Mouse (Mus musculus): ENCODE measurements around the gene Rps6ka1. TPM values are rescaled to one million over a fixed set of nuclear protein-coding genes. Genes with fewer than 3 reads are reported as not detected.

Rps6ka1 gene
- total and polyA plus RNA-seq, 2 experiments from 2014 or later: 20.4 to 30.9 TPM

DNA sequence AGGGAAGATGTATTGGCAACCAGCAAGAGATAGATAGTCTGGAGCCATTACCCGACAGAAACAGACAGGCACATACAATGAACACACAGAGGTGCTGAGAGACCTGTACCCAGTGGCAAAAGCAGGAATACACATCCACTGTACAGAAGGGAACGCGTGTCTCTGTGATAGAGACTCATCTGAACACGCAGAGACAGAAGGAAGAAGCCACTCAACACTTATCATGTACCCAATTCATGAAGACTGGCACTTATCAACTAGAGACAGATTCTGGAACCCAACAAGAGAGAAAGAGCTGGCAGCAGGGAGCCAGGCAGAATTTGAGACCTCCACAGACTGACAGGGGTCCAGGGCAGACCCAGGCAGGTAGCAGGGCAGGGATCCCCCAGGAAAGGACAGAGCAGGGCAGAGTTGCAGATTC, 14.2 kb downstream of the Rps6ka1 start:
- Histone ChIP-seq H3K36me3 (ENCODE audit: insufficient read depth, low read length) (peaks cover 7% of the 10 kb centered on the region; the same call in 1 of the 2 replicates), H3K4me2 (ENCODE audit: low read depth, low read length, poor library complexity, severe bottlenecking) (no peak overlapping the region), H3K4me3 (ENCODE audit: low read depth, low read length) (no peak overlapping the region), H3K9me3 (ENCODE audit: low read length) (no peaks in the 10 kb centered on the region), H3K4me1 (ENCODE audit: insufficient read depth, low read length) (no peaks in the 10 kb centered on the region), H3K9ac (replicated peaks; ENCODE audit: low read length, poor library complexity, severe bottlenecking) (no peak overlapping the region), H3K27me3 (ENCODE audit: insufficient read depth, low read length) (no peaks in the 10 kb centered on the region), H3K27ac (ENCODE audit: low read depth, low read length) (no peak overlapping the region)
- ATAC-seq (ENCODE audit: low FRiP score): no peak
- no peak for DNase-seq (ENCODE audit: low spot score)
- WGBS: 88% methylated on average over 4 of the region's 4 CpGs
- no peak for TF ChIP-seq CTCF (IDR thresholded peaks at IDR 0.05)

DNA sequence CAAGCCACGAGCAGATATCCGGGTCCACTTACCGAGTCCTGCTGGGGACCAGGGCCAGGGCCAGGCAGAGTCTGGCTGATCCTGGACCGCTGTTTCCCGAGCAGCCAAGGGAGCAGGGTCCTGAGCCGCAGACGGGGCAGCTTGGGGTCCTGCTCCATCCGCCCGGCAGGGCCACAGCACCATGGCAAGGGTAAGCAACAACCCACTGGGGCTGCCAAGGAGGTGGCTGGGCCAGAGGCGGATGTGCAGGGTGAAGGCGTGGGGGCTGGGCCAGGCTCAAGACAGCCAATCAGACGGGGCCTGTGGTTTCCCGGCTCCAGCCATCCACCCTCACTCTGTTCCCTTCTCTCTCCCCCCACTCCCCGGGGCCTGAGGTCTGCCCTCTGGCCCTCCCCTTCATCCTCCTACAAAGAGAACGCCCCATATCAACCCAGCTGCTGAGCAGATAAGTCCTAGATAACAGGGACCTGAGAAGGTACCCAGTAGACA, 14.7 kb downstream of the Rps6ka1 start:
- no peak for ATAC-seq (ENCODE audit: low FRiP score)
- Histone ChIP-seq H3K9ac (replicated peaks; ENCODE audit: low read length, poor library complexity, severe bottlenecking) (no peak overlapping the region), H3K4me1 (ENCODE audit: insufficient read depth, low read length) (no peaks in the 10 kb centered on the region), H3K4me2 (ENCODE audit: low read depth, low read length, poor library complexity, severe bottlenecking) (no peak overlapping the region), H3K27me3 (ENCODE audit: insufficient read depth, low read length) (no peaks in the 10 kb centered on the region), H3K36me3 (ENCODE audit: insufficient read depth, low read length) (peaks cover 7% of the 10 kb centered on the region; the same call in 1 of the 2 replicates), H3K9me3 (ENCODE audit: low read length) (no peaks in the 10 kb centered on the region), H3K27ac (ENCODE audit: low read depth, low read length) (no peak overlapping the region), H3K4me3 (ENCODE audit: low read depth, low read length) (no peak overlapping the region)
- no peak for TF ChIP-seq CTCF (IDR thresholded peaks at IDR 0.05)
- DNase-seq (ENCODE audit: low spot score): no peak
- 64% methylated on average over 14 of the region's 15 CpGs for WGBS

DNA sequence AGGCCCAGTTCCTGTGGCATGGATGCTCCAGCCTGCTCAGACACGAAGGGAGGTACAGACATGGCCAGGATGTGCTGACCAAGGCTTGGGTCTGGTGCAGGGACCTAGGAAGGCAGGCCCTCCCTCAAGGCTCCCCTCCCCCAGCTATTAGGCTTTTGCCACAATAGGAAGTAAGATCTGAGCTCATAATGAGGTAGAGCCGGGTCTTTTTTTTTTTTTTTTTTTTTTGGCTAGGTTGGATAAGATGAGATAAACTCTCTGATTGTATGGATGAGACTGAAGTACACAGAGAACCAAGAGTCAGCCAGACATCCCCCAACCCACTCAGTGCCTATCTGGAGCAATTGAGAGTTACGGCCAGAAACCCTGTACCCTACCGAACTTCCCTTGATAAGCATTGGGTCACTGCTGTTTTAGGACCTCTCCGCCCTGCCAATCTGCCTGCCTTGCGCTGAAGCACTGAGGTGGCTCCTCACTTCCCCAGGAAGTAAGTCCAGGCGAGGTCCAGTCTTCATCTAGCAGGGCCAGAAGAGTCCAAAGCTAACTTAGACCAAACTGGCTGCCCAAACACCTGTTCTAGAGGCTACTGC, 15.3 kb downstream of the Rps6ka1 start:
- H3K27me3 ChIP-seq (ENCODE audit: insufficient read depth, low read length): no peaks in the 10 kb centered on the region
- DNase-seq (ENCODE audit: low spot score): no peak
- H3K36me3 ChIP-seq (ENCODE audit: insufficient read depth, low read length): peaks cover 7% of the 10 kb centered on the region; the same call in 1 of the 2 replicates
- no peak for ATAC-seq (ENCODE audit: low FRiP score)
- no peaks in the 10 kb centered on the region for H3K9me3 ChIP-seq (ENCODE audit: low read length)
- 88% methylated on average over 7 of the region's 7 CpGs for WGBS
- H3K4me2 ChIP-seq (ENCODE audit: low read depth, low read length, poor library complexity, severe bottlenecking): no peak overlapping the region
- H3K27ac ChIP-seq (ENCODE audit: low read depth, low read length): no peak overlapping the region
- TF ChIP-seq CTCF (IDR thresholded peaks at IDR 0.05): no peak
- H3K4me3 ChIP-seq (ENCODE audit: low read depth, low read length): no peak overlapping the region
- H3K9ac ChIP-seq (replicated peaks; ENCODE audit: low read length, poor library complexity, severe bottlenecking): no peak overlapping the region
- H3K4me1 ChIP-seq (ENCODE audit: insufficient read depth, low read length): no peaks in the 10 kb centered on the region

DNA sequence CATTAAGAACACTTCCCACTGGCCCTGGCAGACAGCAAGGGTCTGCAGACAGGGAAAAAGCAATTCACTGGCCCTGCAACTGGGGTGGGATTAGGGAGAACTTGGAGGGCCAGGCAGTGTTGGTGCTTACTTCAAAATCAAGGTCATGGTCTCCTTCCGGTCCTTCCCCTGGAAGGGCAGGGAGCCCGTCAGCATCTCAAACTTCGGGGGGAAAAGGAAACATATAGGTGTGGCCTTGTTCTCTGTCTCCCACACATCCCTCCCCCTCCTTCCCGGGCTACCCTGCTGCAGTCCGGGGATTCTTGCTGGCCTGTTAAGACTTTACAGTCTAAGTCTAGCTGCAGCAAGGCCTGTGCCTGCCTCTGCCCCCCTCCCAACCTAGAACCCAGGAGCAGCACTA, 22.4 kb downstream of the Rps6ka1 start:
- Histone ChIP-seq H3K9ac (replicated peaks; ENCODE audit: low read length, poor library complexity, severe bottlenecking) (no peak overlapping the region), H3K27ac (ENCODE audit: low read depth, low read length) (no peak overlapping the region), H3K4me1 (ENCODE audit: insufficient read depth, low read length) (no peaks in the 10 kb centered on the region), H3K27me3 (ENCODE audit: insufficient read depth, low read length) (no peaks in the 10 kb centered on the region), H3K4me2 (ENCODE audit: low read depth, low read length, poor library complexity, severe bottlenecking) (no peak overlapping the region), H3K4me3 (ENCODE audit: low read depth, low read length) (no peak overlapping the region), H3K36me3 (ENCODE audit: insufficient read depth, low read length) (peaks cover 15% of the 10 kb centered on the region), H3K9me3 (ENCODE audit: low read length) (no peaks in the 10 kb centered on the region)
- DNase-seq (ENCODE audit: low spot score) (no peak), ATAC-seq (ENCODE audit: low FRiP score) (no peak)
- 71% methylated on average over 5 of the region's 5 CpGs for WGBS
- no peak for TF ChIP-seq CTCF (IDR thresholded peaks at IDR 0.05)

DNA sequence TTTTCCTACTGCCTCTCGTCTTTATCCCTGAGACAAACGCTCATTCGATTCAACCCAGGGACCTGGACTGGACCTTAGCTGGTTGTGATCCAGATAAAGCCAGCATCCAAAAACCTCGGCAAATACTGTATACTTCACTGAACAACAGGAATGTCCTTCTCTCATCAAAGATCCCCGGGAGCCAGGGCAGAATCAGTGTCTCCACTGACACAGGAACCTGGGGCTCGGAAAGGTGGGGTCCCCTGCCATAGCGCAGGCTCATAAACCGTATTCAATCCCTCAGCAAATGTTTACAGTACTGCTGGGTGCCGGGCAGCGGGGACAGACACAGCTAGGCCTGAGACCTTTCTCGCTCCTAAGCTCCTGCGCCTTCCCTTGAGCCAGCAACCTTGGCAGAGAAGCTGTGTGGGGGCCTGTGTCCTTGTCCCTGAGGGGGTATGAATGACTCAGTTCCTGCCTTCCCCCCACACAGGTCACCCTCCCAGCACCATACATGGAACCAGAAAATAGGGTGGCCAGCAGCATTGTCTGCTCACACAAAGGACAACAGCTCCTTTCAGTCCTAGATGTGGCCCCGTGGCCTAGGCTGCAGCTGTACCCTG, 23.1 kb downstream of the Rps6ka1 start:
- H3K4me2 ChIP-seq (ENCODE audit: low read depth, low read length, poor library complexity, severe bottlenecking): no peak overlapping the region
- no peak overlapping the region for H3K9ac ChIP-seq (replicated peaks; ENCODE audit: low read length, poor library complexity, severe bottlenecking)
- WGBS: 28% methylated on average over 13 of the region's 13 CpGs
- no peak overlapping the region for H3K4me3 ChIP-seq (ENCODE audit: low read depth, low read length)
- no peak for ATAC-seq (ENCODE audit: low FRiP score)
- no peaks in the 10 kb centered on the region for H3K4me1 ChIP-seq (ENCODE audit: insufficient read depth, low read length)
- DNase-seq (ENCODE audit: low spot score): no peak
- H3K36me3 ChIP-seq (ENCODE audit: insufficient read depth, low read length): peaks cover 22% of the 10 kb centered on the region
- no peaks in the 10 kb centered on the region for H3K9me3 ChIP-seq (ENCODE audit: low read length)
- H3K27ac ChIP-seq (ENCODE audit: low read depth, low read length): no peak overlapping the region
- H3K27me3 ChIP-seq (ENCODE audit: insufficient read depth, low read length): no peaks in the 10 kb centered on the region
- no peak for TF ChIP-seq CTCF (IDR thresholded peaks at IDR 0.05)

DNA sequence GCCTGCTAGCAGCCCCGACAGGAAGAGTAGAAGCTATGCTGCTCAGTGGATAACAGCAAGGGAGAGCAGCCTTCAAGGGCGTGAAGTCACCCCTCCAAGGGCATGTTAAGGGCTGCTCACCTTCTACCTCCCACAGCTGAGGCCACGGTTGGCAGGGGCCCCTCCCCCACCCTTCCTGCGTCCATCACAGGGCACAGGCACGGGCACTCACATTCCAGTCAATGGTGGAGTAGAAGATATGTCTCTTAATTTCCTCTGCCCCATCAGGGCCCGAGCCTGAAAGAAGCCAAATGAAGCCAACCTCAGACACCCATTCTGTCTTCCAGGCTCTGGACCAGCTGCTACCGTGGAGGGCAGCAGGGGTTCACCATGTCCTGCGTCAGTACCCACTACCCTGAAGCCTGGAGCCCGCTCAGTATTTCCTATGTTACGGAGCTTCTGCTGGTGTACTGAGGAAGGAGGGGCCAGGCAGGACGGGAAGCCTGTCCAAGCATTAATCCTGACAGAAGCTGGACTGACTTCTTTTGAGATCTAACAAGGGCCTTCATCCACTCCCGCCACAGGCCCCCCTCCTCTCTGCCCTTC, 23.7 kb downstream of the Rps6ka1 start:
- no peak overlapping the region for H3K4me3 ChIP-seq (ENCODE audit: low read depth, low read length)
- H3K27me3 ChIP-seq (ENCODE audit: insufficient read depth, low read length): no peaks in the 10 kb centered on the region
- H3K36me3 ChIP-seq (ENCODE audit: insufficient read depth, low read length): peaks cover 24% of the 10 kb centered on the region
- H3K27ac ChIP-seq (ENCODE audit: low read depth, low read length): 0 out of 2 replicates have a peak overlapping the region, but pooled peaks have one; percentile 44
- no peak for ATAC-seq (ENCODE audit: low FRiP score)
- no peaks in the 10 kb centered on the region for H3K9me3 ChIP-seq (ENCODE audit: low read length)
- no peaks in the 10 kb centered on the region for H3K4me1 ChIP-seq (ENCODE audit: insufficient read depth, low read length)
- no peak overlapping the region for H3K9ac ChIP-seq (replicated peaks; ENCODE audit: low read length, poor library complexity, severe bottlenecking)
- no peak overlapping the region for H3K4me2 ChIP-seq (ENCODE audit: low read depth, low read length, poor library complexity, severe bottlenecking)
- no peak for DNase-seq (ENCODE audit: low spot score)
- 42% methylated on average over 12 of the region's 12 CpGs for WGBS
- TF ChIP-seq CTCF (IDR thresholded peaks at IDR 0.05): no peak

Measured in midbrain, postnatal 0 days (tissue).